Mouse (Mus musculus): ENCODE data around the gene Fam13c. TPM values are rescaled to one million over a fixed set of nuclear protein-coding genes. Genes with fewer than 3 reads are reported as not detected.
A peak's percentile ranks its signal among the peaks of the same experiment; 100 is the strongest.

Gene Fam13c
- total RNA-seq, 2 experiments from 2014 or later = 41.3 to 42.4 TPM

GRCm38 (mm10) chr10:70458574-70459263 lies 18.4 kb downstream of the Fam13c start:
- intact Hi-C loops (cut with DNase I) = no loop called here
- DNase-seq = no peak

- DNase-seq = peak; percentile 6
- intact Hi-C loops (cut with DNase I) = no loop called here
Observed at GRCm38 (mm10) chr10:70465638-70466037, 25.4 kb downstream of the Fam13c start.

- intact Hi-C loops (cut with DNase I) = no loop called here
- DNase-seq = no peak
Observed at GRCm38 (mm10) chr10:70470836-70471235, 30.6 kb downstream of the Fam13c start.

- DNase-seq = peak; percentile 17
- intact Hi-C loops (cut with DNase I) = no loop called here
Observed at GRCm38 (mm10) chr10:70477741-70478145, 37.5 kb downstream of the Fam13c start.

- intact Hi-C loops (cut with DNase I) = no loop called here
- no peak for DNase-seq
Observed at GRCm38 (mm10) chr10:70483736-70484135, 43.5 kb downstream of the Fam13c start.

GRCm38 (mm10) chr10:70484568-70485286 lies 44.4 kb downstream of the Fam13c start:
- DNase-seq = no peak
- intact Hi-C loops (cut with DNase I) = no loop called here

- peak; percentile 67 for DNase-seq
- intact Hi-C loops (cut with DNase I) = no loop called here
Observed at GRCm38 (mm10) chr10:70485287-70485612, 45.0 kb downstream of the Fam13c start.

GRCm38 (mm10) chr10:70486651-70487050 lies 46.4 kb downstream of the Fam13c start:
- intact Hi-C loops (cut with DNase I) = no loop called here
- DNase-seq = no peak

GRCm38 (mm10) chr10:70493891-70494290 lies 53.6 kb downstream of the Fam13c start:
- intact Hi-C loops (cut with DNase I) = no loop called here
- no peak for DNase-seq

GRCm38 (mm10) chr10:70494441-70494840 lies 54.2 kb downstream of the Fam13c start:
- intact Hi-C loops (cut with DNase I) = no loop called here
- DNase-seq = no peak

GRCm38 (mm10) chr10:70495106-70496104 lies 55.1 kb downstream of the Fam13c start:
- no peak for DNase-seq
- intact Hi-C loops (cut with DNase I) = no loop called here

GRCm38 (mm10) chr10:70496938-70497337 lies 56.7 kb downstream of the Fam13c start:
- intact Hi-C loops (cut with DNase I) = no loop called here
- peak; percentile 59 for DNase-seq

- intact Hi-C loops (cut with DNase I) = no loop called here
Observed at GRCm38 (mm10) chr10:70498328-70498727, 58.0 kb downstream of the Fam13c start.

GRCm38 (mm10) chr10:70499246-70499645 lies 59.0 kb downstream of the Fam13c start:
- no peak for DNase-seq
- intact Hi-C loops (cut with DNase I) = no loop called here

More at GRCm38 (mm10) chr10:70498328-70498727, 58.0 kb downstream of the Fam13c start:
- DNase-seq = no peak

GRCm38 (mm10) chr10:70504871-70505270 lies 64.6 kb downstream of the Fam13c start:
- no peak for DNase-seq
- intact Hi-C loops (cut with DNase I) = no loop called here

- DNase-seq = no peak
- intact Hi-C loops (cut with DNase I) = no loop called here
Observed at GRCm38 (mm10) chr10:70505395-70505794, 65.1 kb downstream of the Fam13c start.

- intact Hi-C loops (cut with DNase I) = no loop called here
- DNase-seq = peak; percentile 19
Observed at GRCm38 (mm10) chr10:70505842-70506241, 65.6 kb downstream of the Fam13c start.

GRCm38 (mm10) chr10:70506499-70507168 lies 66.4 kb downstream of the Fam13c start:
- intact Hi-C loops (cut with DNase I) = no loop called here
- peak; percentile 29 for DNase-seq

- DNase-seq = no peak
- intact Hi-C loops (cut with DNase I) = no loop called here
Observed at GRCm38 (mm10) chr10:70507880-70508279, 67.6 kb downstream of the Fam13c start.

GRCm38 (mm10) chr10:70514848-70515247 lies 74.6 kb downstream of the Fam13c start:
- no peak for DNase-seq
- intact Hi-C loops (cut with DNase I) = no loop called here

- intact Hi-C loops (cut with DNase I) = no loop called here
Observed at GRCm38 (mm10) chr10:70516661-70517060, 76.4 kb downstream of the Fam13c start.

More at GRCm38 (mm10) chr10:70516661-70517060, 76.4 kb downstream of the Fam13c start:
- DNase-seq = no peak

Data from left cerebral cortex, postnatal 4 days (tissue).